Mouse (Mus musculus) ES-E14 (cell line): ENCODE measurements at regions not wholly inside any gene's neighbourhood (a gene's known extent, or its start where the extent isn't known, plus 50 kb on each side); places are given as distances from the start of the nearest gene placed in this dataset.

Experiments
- CHD2 ChIP-seq: IDR thresholded peaks from 2 replicates; pipeline ENCODE4 v1.6.1; 2014; ENCODE audit warnings: mild to moderate bottlenecking, low read depth, low read length, inconsistent platforms
- HCFC1 ChIP-seq: IDR thresholded peaks from 2 replicates; pipeline ENCODE4 v1.6.1; 2012; ENCODE audit warnings: low read length, inconsistent platforms, borderline replicate concordance; ENCODE audit not compliant: insufficient read depth
- ZC3H11A ChIP-seq: IDR thresholded peaks from 2 replicates; pipeline ENCODE4 v1.6.1; 2012; ENCODE audit warnings: low read depth, mild to moderate bottlenecking, inconsistent platforms, low read length, borderline replicate concordance
- ZNF384 ChIP-seq: IDR thresholded peaks from 2 replicates; pipeline ENCODE4 v1.6.1; 2012; ENCODE audit warnings: low read depth, low read length, inconsistent platforms

DNA sequence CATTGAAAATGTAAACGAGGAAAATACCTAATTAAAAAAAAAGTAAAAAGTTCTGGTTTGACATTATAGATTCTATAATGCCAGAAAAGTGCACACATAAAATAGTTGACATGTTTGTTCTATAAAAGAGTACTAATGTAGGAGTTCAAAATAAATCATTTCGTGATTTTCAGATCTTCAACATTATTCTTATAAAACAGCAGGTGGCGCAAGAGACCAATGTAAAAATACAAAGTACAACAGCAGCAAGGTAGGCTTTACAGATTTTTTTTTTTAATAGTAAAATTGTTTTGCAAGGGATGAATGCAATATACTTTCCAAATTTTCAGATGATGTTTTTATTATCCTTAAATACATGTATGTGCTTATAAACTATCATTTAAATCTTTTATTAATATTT lies 171.8 kb upstream of the Pgr15l start:
- TF ChIP-seq HCFC1 = no peak
- TF ChIP-seq ZC3H11A = 0 out of 2 replicates have a peak, but pooled peaks have one; percentile 22
- no peak for TF ChIP-seq CHD2
- TF ChIP-seq ZNF384 = 0 out of 2 replicates have a peak, but pooled peaks have one; percentile 22
